Mouse (Mus musculus) midbrain, postnatal 0 days (tissue): ENCODE data around the gene Hspa5. TPM values are rescaled to one million over a fixed set of nuclear protein-coding genes. Genes with fewer than 3 reads are reported as not detected.
A peak's percentile ranks its signal among the peaks of the same experiment; 100 is the strongest.

Experiments used
- ATAC-seq: fragments of 200-750 bp; cut with Nextera tagmentation; 2 replicates; pipeline ENCODE4 v1.8.0; 2017; ENCODE audit warnings: moderate number of reproducible peaks, mild to moderate bottlenecking, moderate TSS enrichment, moderate library complexity; ENCODE audit not compliant: low FRiP score
- DNase-seq: peaks from one replicate; pipeline ENCODE4 v3.0.0-alpha.2; 2015; ENCODE audit warnings: low spot score
- H3K27ac ChIP-seq: fragments of 300-500 bp; sonication (generic); 2 replicates; pipeline ENCODE4 v1.5.1; 2014; ENCODE audit warnings: low read depth, mild to moderate bottlenecking, low read length, mixed read lengths
- H3K27me3 ChIP-seq: fragments of 300-500 bp; sonication (generic); 2 replicates; pipeline ENCODE4 v1.6.1; 2014; ENCODE audit warnings: low read length, control low read depth, mixed read lengths; ENCODE audit not compliant: insufficient read depth
- H3K36me3 ChIP-seq: fragments of 300-500 bp; sonication (generic); 2 replicates; pipeline ENCODE4 v1.6.1; 2014; ENCODE audit warnings: low read length, control low read depth, mixed read lengths; ENCODE audit not compliant: insufficient read depth
- H3K4me1 ChIP-seq: fragments of 300-500 bp; sonication (generic); 2 replicates; pipeline ENCODE4 v1.6.1; 2014; ENCODE audit warnings: mild to moderate bottlenecking, control low read depth, antibody characterized with exemption, low read length, mixed read lengths; ENCODE audit not compliant: insufficient read depth
- H3K4me2 ChIP-seq: fragments of 300-500 bp; sonication (generic); 2 replicates; pipeline ENCODE4 v1.6.1; 2014; ENCODE audit warnings: low read depth, mild to moderate bottlenecking, low read length, mixed read lengths; ENCODE audit not compliant: poor library complexity, severe bottlenecking
- H3K4me3 ChIP-seq: fragments of 300-500 bp; sonication (generic); 2 replicates; pipeline ENCODE4 v1.5.1; 2014; ENCODE audit warnings: low read depth, mild to moderate bottlenecking, low read length, moderate library complexity
- H3K9ac ChIP-seq: fragments of 300-500 bp; sonication (generic); replicated peaks from 2 replicates; pipeline ENCODE4 v1.6.1; 2014; ENCODE audit warnings: mild to moderate bottlenecking, low read length, moderate library complexity, mixed read lengths; ENCODE audit not compliant: poor library complexity, severe bottlenecking
- H3K9me3 ChIP-seq: fragments of 300-500 bp; sonication (generic); 2 replicates; pipeline ENCODE4 v1.6.1; 2016; ENCODE audit warnings: low read length, control low read depth
- CTCF ChIP-seq: IDR thresholded peaks from 2 replicates; pipeline ENCODE4 v1.5.1; 2016; ENCODE audit warnings: antibody characterized with exemption, mild to moderate bottlenecking
- whole genome bisulfite sequencing: fragments of 180-500 bp; shearing (Covaris S2); extraction: QIAGEN DNeasy Blood & Tissue Kit; methylation state at CpG from one replicate; pipeline ENCODE4 v1.1.7; 2014; 5-methylcytosine and 5-hydroxymethylcytosine counted together
- polyA plus RNA-seq: library from polyadenylated mRNA; unstranded; fragments of >200 nt; fragmentation: Nextera tagmentation; extraction: Ambion mirVana; gene quantifications from 2 replicates; pipeline ENCODE4 v1.2.1, GENCODE M21; 2015
- total RNA-seq: library from RNA; depleted of rRNA; stranded (reverse); fragments of >200 nt; gene quantifications from 2 replicates; pipeline ENCODE4 v1.2.3, GENCODE M21; 2014; rRNA removed

Gene Hspa5
- total RNA-seq, result 194 and 214 TPM in 2 replicates
- polyA plus RNA-seq, result 305 and 331 TPM in 2 replicates

DNA sequence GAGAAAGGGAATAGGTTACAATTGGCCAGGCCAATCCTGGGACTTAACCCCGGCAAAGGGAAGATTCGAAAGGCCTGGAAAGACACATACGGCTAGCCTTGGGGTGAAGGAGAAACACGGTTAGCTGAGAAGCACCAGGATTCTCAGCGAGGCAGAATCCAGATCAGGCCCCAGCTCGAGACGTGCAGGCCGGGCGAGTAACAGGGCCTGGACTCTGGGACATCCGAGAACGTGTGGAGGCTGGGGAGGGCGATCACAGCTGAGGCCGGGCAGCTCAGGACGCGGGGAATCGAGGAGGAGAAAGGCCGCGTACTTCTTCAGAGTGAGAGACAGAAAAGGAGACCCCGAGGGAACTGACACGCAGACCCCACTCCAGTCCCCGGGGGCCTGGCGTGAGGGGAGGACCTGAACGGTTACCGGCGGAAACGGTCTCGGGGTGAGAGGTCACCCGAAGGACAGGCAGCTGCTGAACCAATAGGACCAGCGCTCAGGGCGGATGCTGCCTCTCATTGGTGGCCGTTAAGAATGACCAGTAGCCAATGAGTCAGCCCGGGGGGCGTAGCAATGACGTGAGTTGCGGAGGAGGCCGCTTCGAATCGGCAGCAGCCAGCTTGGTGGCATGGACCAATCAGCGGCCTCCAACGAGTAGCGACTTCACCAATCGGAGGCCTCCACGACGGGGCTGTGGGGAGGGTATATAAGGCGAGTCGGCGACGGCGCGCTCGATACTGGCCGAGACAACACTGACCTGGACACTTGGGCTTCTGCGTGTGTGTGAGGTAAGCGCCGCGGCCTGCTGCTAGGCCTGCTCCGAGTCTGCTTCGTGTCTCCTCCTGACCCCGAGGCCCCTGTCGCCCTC is at the start of gene Hspa5:
TSS of gene Hspa5 (plus strand) at position 603 of the 859 bp plus-strand sequence.
- WGBS, result under 1% methylated on average over 56 of the region's 60 CpGs
- Histone ChIP-seq H3K4me2 (peak within 1 kb of the TSS; percentile 66), H3K27me3 (no peaks in the 10 kb centered on the region), H3K36me3 (peaks cover 26% of the 10 kb centered on the region), H3K9ac (peak within 1 kb of the TSS; percentile 98), H3K27ac (peak within 1 kb of the TSS; percentile 95), H3K4me3 (peak within 1 kb of the TSS; percentile 88), H3K4me1 (peaks cover 13% of the 10 kb centered on the region; the same call in 1 of the 2 replicates), H3K9me3 (no peaks in the 10 kb centered on the region)
- peak; percentile 99 for ATAC-seq
- TF ChIP-seq CTCF, result no peak
- DNase-seq, result peak; percentile 100

DNA sequence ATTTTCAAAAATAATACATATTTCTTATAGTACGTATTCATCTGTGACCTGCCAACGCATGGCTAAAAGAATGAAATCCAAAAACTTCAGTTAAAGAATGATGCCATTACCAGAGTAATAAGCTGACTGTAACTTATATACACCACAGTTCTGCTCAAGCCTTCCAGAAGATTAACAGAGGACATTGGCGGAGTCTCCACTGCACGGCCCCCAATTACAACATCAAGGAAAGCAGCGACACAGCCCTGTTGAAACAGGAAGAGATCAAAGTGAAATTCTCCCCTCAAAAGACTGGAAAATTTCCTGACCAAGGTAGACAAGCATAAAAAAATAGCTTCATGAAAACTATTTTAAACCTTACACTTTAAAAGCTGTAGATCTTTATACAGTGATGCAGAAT is 46.5 kb upstream of the Hspa5 start:
- Histone ChIP-seq H3K4me2 (no peak overlapping the region), H3K36me3 (peaks cover 32% of the 10 kb centered on the region), H3K27ac (no peak overlapping the region), H3K4me1 (no peaks in the 10 kb centered on the region), H3K4me3 (no peak overlapping the region), H3K27me3 (no peaks in the 10 kb centered on the region), H3K9me3 (no peaks in the 10 kb centered on the region), H3K9ac (no peak overlapping the region)
- ATAC-seq, result no peak
- no peak for TF ChIP-seq CTCF
- 93% methylated on average over 5 of the region's 5 CpGs for WGBS
- DNase-seq, result no peak

DNA sequence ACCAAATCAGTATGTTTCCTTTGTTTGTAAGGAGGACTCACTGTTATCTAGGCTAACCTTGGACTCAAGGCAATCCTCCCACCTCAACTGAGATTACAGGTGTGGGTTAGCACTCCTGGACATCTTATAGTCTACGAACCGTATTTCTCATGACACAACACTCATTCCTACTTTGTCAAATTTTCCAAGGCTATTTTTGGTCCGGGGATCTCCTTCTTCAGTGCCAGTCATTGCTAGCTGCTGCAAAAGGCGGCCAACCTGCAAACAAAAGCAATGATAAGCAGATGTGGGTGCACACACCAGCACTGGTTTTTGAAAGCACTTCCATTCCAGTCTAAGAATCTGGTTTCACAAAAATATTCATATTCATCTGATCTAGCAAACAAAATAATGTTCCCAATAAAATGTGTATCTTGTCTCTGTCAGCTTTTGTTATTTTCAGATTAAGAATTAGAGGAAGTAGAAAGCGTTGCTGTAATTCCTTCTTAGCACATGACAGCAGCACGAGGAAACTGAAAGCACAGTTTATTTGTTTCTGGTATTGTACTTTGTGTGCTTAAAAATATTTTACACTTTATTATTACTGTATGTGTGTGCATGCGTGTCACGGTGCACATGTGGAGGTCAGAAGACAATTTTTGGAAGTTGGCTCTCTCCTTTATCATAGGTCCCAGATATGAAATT is 44.6 kb upstream of the Hspa5 start:
- TF ChIP-seq CTCF, result no peak
- no peak overlapping the region for H3K27ac ChIP-seq
- H3K4me3 ChIP-seq, result no peak overlapping the region
- ATAC-seq, result no peak
- peaks cover 26% of the 10 kb centered on the region for H3K36me3 ChIP-seq
- H3K4me2 ChIP-seq, result no peak overlapping the region
- no peaks in the 10 kb centered on the region for H3K4me1 ChIP-seq
- no peak overlapping the region for H3K9ac ChIP-seq
- DNase-seq, result no peak
- no peaks in the 10 kb centered on the region for H3K9me3 ChIP-seq
- WGBS, result 93% methylated on average over 8 of the region's 8 CpGs
- H3K27me3 ChIP-seq, result no peaks in the 10 kb centered on the region

DNA sequence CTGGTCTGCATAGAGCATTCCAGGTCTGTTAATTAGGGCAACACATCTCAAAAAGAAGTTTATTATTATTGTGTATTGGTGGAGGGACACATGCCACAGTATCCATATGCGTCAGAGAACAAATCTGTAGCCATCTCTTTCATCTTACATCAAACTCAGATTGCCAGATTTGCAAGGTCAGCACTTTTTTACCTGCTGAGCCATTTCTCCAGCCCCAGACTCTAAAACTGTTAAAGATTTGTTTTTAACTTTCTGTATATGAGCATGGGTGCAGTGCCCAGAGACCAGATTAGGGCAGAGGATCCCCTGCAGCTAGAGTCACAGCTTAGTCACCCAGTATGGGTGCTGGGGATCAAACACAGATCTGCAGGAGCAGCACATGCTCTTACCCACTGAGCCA is 35.1 kb upstream of the Hspa5 start:
- Histone ChIP-seq H3K27ac (no peak overlapping the region), H3K4me2 (no peak overlapping the region), H3K36me3 (no peaks in the 10 kb centered on the region), H3K9me3 (no peaks in the 10 kb centered on the region), H3K4me3 (no peak overlapping the region), H3K9ac (no peak overlapping the region), H3K4me1 (no peaks in the 10 kb centered on the region), H3K27me3 (no peaks in the 10 kb centered on the region)
- no peak for DNase-seq
- 74% methylated on average over 1 of the region's 1 CpGs for WGBS
- no peak for ATAC-seq
- TF ChIP-seq CTCF, result no peak

DNA sequence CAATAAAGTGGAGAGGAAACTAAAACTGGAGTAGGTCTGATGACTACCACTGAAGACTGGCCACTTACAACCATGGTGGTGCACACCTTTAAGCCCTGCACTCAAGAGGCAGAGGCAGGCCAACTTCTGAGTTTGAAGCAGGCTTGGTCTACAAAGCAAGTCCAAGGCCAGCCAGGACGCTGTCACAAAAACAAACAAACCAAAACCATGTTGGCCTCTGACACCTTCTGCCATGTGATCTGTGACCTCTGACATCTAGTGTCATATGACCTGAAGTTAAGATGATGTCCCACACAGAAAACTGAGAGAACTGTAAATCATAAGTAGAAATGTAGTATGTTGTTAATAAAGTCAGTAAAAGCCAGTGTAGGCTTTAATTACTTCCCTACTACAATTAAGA is 33.9 kb upstream of the Hspa5 start:
- H3K4me1 ChIP-seq, result no peaks in the 10 kb centered on the region
- H3K27ac ChIP-seq, result no peak overlapping the region
- TF ChIP-seq CTCF, result no peak
- H3K27me3 ChIP-seq, result no peaks in the 10 kb centered on the region
- 0 out of 2 replicates have a peak, but pooled peaks cover 4% of the 10 kb centered on the region for H3K36me3 ChIP-seq
- H3K9me3 ChIP-seq, result no peaks in the 10 kb centered on the region
- no peak overlapping the region for H3K4me2 ChIP-seq
- ATAC-seq, result no peak
- H3K4me3 ChIP-seq, result no peak overlapping the region
- 81% methylated on average over 1 of the region's 1 CpGs for WGBS
- DNase-seq, result no peak
- H3K9ac ChIP-seq, result no peak overlapping the region
